Mouse (Mus musculus) neural tube, embryonic 11.5 days (tissue): Measurements from ENCODE around the gene Gpr4. TPM values are rescaled to one million over a fixed set of nuclear protein-coding genes. Genes with fewer than 3 reads are reported as not detected.

ENCODE experiments used
- ATAC-seq: fragments of 200-750 bp; cut with Nextera tagmentation; 2 replicates; pipeline ENCODE4 v1.8.0; 2017; ENCODE audit warnings: moderate number of reproducible peaks, mild to moderate bottlenecking, moderate TSS enrichment, moderate library complexity; ENCODE audit not compliant: insufficient read depth, low FRiP score, low TSS enrichment
- DNase-seq: peaks from one replicate; pipeline ENCODE4 v3.0.0-alpha.2; 2015; ENCODE audit warnings: low spot score
- H3K27ac ChIP-seq: fragments of 300-500 bp; sonication (generic); 2 replicates; pipeline ENCODE4 v1.5.1; 2014; ENCODE audit warnings: low read depth, mild to moderate bottlenecking, low read length
- H3K27me3 ChIP-seq: fragments of 300-500 bp; sonication (generic); 2 replicates; pipeline ENCODE4 v1.6.1; 2014; ENCODE audit warnings: mild to moderate bottlenecking, low read length, mixed read lengths; ENCODE audit not compliant: control insufficient read depth, insufficient read depth
- H3K36me3 ChIP-seq: fragments of 300-500 bp; sonication (generic); 2 replicates; pipeline ENCODE4 v1.6.1; 2014; ENCODE audit warnings: mild to moderate bottlenecking, low read length, moderate library complexity, mixed read lengths; ENCODE audit not compliant: control insufficient read depth, insufficient read depth
- H3K4me1 ChIP-seq: fragments of 300-500 bp; sonication (generic); 2 replicates; pipeline ENCODE4 v1.6.1; 2014; ENCODE audit warnings: low read length, mixed read lengths; ENCODE audit not compliant: control insufficient read depth, insufficient read depth
- H3K4me2 ChIP-seq: fragments of 300-500 bp; sonication (generic); 2 replicates; pipeline ENCODE4 v1.6.1; 2014; ENCODE audit warnings: low read depth, mild to moderate bottlenecking, moderate library complexity
- H3K4me3 ChIP-seq: fragments of 300-500 bp; sonication (generic); 2 replicates; pipeline ENCODE4 v1.5.1; 2014; ENCODE audit warnings: low read depth, low read length
- H3K9ac ChIP-seq: fragments of 300-500 bp; sonication (generic); 2 replicates; pipeline ENCODE4 v1.6.1; 2014; ENCODE audit warnings: mild to moderate bottlenecking, low read length
- H3K9me3 ChIP-seq: fragments of 300-500 bp; sonication (generic); 2 replicates; pipeline ENCODE4 v1.6.1; 2016; ENCODE audit warnings: low read length; ENCODE audit not compliant: control insufficient read depth
- WGBS: fragments of 180-500 bp; shearing (Covaris S2); extraction: QIAGEN DNeasy Blood & Tissue Kit; methylation state at CpG from one replicate; pipeline ENCODE4 v1.1.7; 2014; 5-methylcytosine and 5-hydroxymethylcytosine counted together
- polyA plus RNA-seq: library from polyadenylated mRNA; unstranded; fragments of >200 nt; fragmentation: Nextera tagmentation; extraction: Ambion mirVana; gene quantifications from 2 replicates; pipeline ENCODE4 v1.2.1, GENCODE M21; 2014

The Gpr4 gene
- polyA plus RNA-seq, 1 experiment from 2014 or later = 2.6 TPM

DNA sequence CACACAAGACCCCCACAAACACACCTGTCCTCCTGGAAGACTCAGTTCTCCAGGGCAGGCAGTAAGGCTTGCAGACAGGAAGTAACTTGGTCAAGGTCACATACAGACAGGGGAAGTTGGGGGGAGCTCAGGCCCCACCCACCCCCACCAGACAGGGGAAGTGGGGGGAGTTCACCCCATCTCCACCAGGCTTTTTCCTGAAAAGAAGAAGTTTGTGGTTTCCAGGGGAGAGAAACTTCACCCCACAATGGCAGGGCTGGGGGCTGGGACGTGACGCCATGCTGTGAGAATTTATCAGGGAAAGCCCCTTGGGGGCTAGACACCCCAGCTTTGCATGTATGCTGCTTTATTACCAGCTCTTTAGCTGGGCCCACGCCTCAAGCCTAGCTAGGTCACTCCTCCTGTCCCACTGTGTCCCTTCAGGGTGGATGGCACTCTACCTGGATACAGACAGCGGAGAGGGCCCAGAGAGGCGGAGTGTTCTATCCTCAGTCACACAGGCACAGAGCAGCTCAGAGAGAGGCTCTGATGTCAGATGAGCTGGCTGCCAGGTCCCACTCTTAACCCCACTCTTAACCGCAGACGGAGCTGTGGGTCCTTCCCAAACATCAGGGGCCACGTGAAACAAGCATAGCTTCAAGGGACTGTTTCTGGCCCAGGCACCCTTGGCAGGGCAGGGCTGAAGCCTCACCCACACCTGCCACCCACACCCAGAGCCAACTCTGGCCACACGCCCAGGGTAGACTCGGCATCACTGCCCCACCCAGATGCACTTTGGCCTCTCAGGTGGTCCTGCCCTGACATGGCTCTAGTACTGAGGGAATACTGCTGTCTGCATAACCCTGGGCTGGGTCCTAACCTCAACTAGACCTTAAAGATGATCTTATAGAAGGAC is 53.8 kb downstream of the Gpr4 start:
- no peak for DNase-seq
- Histone ChIP-seq H3K4me1 (peaks cover 17% of the 10 kb centered on the region), H3K27ac (no peak overlapping the region), H3K4me3 (no peak overlapping the region), H3K9ac (no peak overlapping the region), H3K4me2 (no peak overlapping the region), H3K27me3 (no peaks in the 10 kb centered on the region), H3K9me3 (no peaks in the 10 kb centered on the region), H3K36me3 (peaks cover 10% of the 10 kb centered on the region; the same call in 1 of the 2 replicates)
- 85% methylated on average over 10 of the region's 10 CpGs for WGBS
- ATAC-seq = no peak

DNA sequence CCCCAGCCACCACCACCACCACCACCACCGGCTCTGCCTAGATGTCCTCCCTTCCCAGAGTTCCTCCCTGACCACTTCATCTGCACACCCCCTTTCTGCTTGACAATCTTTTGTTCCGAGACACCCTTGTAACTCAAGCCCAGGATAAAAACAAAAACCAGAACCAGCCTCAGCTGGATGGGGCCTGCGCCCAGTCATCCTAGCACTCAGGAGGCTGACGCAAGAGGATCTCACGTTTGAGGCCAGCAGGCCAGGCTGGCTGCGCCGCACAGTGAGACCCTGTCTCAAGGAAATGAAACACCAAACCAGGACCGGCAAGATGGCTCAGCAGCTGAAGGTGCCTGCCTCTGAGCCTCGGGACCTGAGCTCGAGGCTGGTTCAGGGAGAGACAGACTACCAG is 54.7 kb downstream of the Gpr4 start:
- 83% methylated on average over 10 of the region's 10 CpGs for WGBS
- Histone ChIP-seq H3K27ac (no peak overlapping the region), H3K4me1 (peaks cover 17% of the 10 kb centered on the region), H3K36me3 (peaks cover 10% of the 10 kb centered on the region; the same call in 1 of the 2 replicates), H3K4me2 (no peak overlapping the region), H3K27me3 (no peaks in the 10 kb centered on the region), H3K9me3 (no peaks in the 10 kb centered on the region), H3K4me3 (no peak overlapping the region), H3K9ac (no peak overlapping the region)
- no peak for DNase-seq
- ATAC-seq = no peak

DNA sequence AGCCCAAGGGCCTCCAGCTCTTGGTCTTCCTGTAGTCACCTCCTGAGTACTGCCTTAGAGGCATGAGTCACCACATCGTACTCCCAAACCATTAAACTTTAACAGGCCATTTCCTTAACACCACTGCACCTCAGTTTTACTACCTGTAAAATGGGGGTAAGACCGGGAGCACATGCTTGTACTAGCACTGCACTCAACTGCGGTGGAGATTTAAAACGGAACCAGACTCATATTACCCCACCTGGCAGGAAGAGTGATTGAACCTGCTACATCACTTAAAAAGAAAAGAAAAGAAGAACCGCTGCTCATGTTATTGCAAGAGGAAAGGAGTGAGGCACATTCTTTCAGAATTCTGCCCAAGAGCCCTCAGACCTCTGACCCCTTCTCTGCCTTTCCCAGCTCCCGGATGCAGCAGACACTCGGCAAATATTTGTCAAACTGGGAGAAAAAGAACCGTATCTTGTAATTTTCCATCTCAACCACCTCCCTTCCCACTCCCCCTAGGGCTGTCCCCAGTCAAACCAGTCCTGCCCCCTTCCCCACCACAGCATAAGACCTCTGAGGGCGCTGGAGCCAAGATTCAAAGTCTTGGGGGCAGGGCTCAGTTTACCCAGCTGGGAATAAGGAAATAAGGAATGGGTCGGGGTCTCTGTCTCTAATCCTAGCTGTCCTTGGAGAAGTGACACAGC is 56.8 kb downstream of the Gpr4 start:
- peaks cover 7% of the 10 kb centered on the region; the same call in 1 of the 2 replicates for H3K36me3 ChIP-seq
- peaks cover 17% of the 10 kb centered on the region for H3K4me1 ChIP-seq
- DNase-seq (no peak), ATAC-seq (no peak)
- no peaks in the 10 kb centered on the region for H3K27me3 ChIP-seq
- peak overlapping the region; percentile 98 for H3K4me3 ChIP-seq
- 43% methylated on average over 10 of the region's 10 CpGs for WGBS
- H3K4me2 ChIP-seq = peak overlapping the region; percentile 85
- 0 out of 2 replicates have a peak overlapping the region, but pooled peaks have one; percentile 64 for H3K27ac ChIP-seq
- H3K9me3 ChIP-seq = no peaks in the 10 kb centered on the region
- H3K9ac ChIP-seq = peak overlapping the region; percentile 54

DNA sequence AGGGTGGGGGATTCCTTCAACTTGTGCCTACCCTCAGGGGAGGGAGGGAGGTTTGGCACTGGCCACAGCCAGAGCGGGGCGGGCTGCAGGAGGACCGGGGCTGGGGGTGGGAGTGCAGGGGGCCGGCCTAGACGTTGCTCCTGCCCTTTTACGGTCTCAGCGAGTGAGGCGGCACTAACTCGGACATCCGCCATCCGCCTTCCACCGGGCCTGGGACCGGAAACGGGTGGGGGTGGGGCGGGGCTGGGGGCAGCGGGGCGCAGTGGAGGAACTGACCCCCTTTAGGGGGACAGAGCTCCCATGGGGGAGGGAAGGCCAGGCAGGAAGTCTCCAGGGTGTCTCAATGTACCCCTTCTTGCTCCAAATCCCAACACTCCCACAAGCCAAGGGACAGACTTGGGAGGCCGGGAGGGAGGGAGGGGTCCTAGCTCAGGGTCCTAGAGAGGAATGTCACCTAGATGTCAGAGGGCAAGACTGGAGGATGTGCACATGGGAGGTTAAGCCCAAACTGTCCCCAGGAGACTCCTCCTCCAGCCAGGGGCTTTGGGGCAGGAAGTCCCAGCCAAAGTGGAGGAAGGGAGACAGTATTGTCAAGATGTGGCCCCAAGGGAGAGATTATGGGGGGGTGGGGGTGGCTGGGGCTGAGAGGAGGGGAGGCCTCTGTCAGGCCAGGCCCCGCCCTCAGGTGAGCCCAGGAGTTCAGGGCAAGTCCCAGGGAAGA is 57.5 kb downstream of the Gpr4 start:
- Histone ChIP-seq H3K4me3 (peak overlapping the region; percentile 98), H3K4me1 (peaks cover 17% of the 10 kb centered on the region), H3K27me3 (no peaks in the 10 kb centered on the region), H3K36me3 (0 out of 2 replicates have a peak, but pooled peaks cover 2% of the 10 kb centered on the region), H3K27ac (0 out of 2 replicates have a peak overlapping the region, but pooled peaks have one; percentile 64), H3K9ac (peak overlapping the region; percentile 54), H3K4me2 (peak overlapping the region; percentile 85), H3K9me3 (no peaks in the 10 kb centered on the region)
- 1% methylated on average over 14 of the region's 19 CpGs for WGBS
- ATAC-seq (no peak), DNase-seq (peak; percentile 49)

DNA sequence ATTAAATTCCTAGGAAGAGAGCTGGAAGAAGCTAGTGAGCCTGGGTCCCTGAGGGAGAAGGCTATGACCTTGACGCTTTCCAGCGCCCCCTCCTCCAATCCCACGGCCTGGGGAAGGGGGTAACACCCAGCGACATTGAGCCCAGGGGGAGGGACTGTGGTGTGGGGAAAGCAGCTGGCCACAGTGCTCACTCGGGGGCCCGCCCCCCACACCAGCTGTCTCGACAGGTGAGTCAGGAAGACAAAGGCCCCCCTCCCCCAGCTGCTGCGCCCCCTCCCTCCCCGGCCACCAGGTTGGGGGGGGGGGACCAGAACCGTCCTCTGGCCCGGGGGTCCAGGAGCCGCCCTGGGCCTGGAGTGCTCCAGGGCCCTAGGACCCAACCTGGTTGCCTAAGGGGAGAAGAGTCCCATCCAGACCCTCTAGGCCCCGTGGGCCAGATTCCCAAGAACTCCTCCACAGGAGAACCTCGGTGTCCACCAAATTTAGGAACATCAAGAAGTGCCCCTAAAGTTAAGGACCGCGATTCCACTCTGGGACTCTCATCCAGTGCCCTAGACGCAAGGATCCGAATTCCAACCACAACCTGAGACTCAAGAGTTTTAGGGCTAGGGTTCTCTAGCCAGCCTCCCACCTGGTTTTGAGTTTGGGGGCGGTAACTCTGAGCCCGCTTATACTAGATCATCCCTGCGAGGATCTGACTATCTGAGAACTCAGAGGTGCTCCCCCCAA is 58.3 kb downstream of the Gpr4 start:
- ATAC-seq (no peak), DNase-seq (no peak)
- under 1% methylated on average over 19 of the region's 21 CpGs for WGBS
- Histone ChIP-seq H3K9ac (peak overlapping the region; percentile 82), H3K4me1 (peaks cover 17% of the 10 kb centered on the region), H3K27me3 (no peaks in the 10 kb centered on the region), H3K4me3 (peak overlapping the region; percentile 98), H3K9me3 (no peaks in the 10 kb centered on the region), H3K36me3 (no peaks in the 10 kb centered on the region), H3K4me2 (peak overlapping the region; percentile 85), H3K27ac (peak overlapping the region; percentile 58)

DNA sequence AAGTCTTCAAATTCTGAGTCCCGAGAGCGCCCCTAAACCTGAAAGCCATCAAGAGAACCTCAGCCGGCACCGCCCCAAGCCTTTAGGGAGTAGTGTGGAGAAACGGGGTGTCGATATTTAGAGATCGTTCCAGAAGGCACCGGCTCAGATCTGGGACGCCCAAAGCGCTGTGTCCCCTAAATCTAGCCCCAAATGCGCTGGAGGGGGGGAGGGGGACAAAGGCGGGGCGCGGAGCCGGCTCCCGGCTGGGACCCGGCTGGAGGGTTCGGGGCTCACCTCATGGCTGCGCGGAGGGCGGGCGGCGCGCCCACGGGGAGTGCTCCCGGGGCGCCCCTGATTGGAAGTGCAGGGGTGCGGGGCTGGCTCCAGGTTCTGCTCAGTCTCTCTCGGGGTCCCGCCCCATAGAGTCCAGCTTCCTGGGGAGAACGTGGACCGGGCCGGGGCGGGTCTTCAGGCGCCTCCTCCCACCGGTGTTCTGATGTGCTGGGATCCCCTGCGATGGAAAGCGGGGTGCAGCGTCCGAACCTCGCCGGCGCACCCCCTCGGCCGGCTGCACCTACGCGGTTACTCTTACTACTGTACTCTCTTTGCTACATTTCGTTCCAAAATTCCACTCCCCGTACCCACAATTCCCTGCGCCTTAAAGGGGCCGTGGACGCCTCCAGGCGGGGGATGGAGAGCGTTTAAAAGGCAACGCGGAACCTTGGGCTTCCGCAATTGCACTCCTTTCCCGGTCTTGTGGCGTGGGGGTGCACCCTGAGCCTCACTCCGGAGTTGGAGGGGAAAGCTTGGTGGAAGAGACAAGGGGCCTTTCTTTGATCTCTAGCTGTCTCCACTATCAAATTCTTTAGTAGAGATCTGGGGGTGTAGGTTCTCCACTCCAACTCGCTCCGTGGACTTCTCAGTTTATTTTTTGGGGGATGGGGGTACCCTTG is 59.2 kb downstream of the Gpr4 start, which contains the start of gene Vasp:
TSS of gene Vasp (minus strand) at position 580 of the 935 bp plus-strand sequence.
- Histone ChIP-seq H3K27me3 (no peaks in the 10 kb centered on the region), H3K4me2 (peak within 1 kb of the TSS; percentile 85), H3K9me3 (no peaks in the 10 kb centered on the region), H3K4me1 (peaks cover 17% of the 10 kb centered on the region), H3K27ac (peak within 1 kb of the TSS; percentile 58), H3K36me3 (no peaks in the 10 kb centered on the region), H3K4me3 (peak within 1 kb of the TSS; percentile 98), H3K9ac (peak within 1 kb of the TSS; percentile 82)
- DNase-seq (peak; percentile 84), ATAC-seq (peak; percentile 48)
- under 1% methylated on average over 62 of the region's 62 CpGs for WGBS

DNA sequence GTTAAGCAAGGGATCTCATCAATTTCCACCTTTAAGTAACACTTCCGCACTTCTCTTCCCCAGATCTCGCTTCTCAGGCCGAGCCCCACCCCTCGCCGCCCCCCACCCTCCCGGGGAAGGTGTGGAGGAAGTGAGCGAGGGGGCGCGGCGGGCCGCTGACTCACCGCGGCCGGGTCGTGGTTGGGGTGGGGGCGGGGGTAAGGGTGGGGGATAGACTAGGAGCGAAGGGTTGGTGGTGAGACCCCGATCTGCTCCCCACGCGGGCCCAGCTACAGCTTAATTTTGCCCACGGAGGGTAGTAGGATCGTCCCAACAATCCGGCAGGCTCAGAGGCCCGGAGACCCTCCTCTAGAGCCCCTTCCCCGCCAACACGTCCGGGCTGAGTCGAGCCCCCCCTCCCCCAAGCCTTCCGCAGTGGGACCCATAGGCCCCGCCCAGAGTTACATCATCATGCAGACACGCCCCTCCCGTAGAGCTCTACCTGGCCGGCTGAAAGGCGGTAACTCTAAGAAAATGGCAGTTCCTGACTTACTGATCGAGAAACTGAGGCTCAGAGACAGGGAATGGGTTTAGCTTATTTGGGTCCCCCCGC is 59.9 kb downstream of the Gpr4 start:
- H3K9ac ChIP-seq = peak overlapping the region; percentile 82
- H3K4me3 ChIP-seq = peak overlapping the region; percentile 98
- no peaks in the 10 kb centered on the region for H3K36me3 ChIP-seq
- H3K9me3 ChIP-seq = no peaks in the 10 kb centered on the region
- under 1% methylated on average over 33 of the region's 36 CpGs for WGBS
- no peaks in the 10 kb centered on the region for H3K27me3 ChIP-seq
- H3K27ac ChIP-seq = peak overlapping the region; percentile 58; the same call in 1 of the 2 replicates
- peaks cover 17% of the 10 kb centered on the region for H3K4me1 ChIP-seq
- H3K4me2 ChIP-seq = peak overlapping the region; percentile 85
- DNase-seq = peak; percentile 79
- ATAC-seq = peak; percentile 68
